In genomic region chr13:63522832-63523231, GRCm38 (mm10) we compare ENCODE assay signal across 17 mouse cellular contexts. TPM values are rescaled to one million over a fixed set of nuclear protein-coding genes. Genes with fewer than 3 reads are reported as not detected.
A peak's percentile ranks its signal among the peaks of the same experiment; 100 is the strongest.
DNase-seq lines count a peak whose midpoint lies in the region; ATAC-seq lines count a peak whose summit lies in the region.
"Had no signal": no experiment of that assay in that cellular context is flagged by ENCODE, and none has a peak within 500 bp of the region (broad histone marks: within the 10 kb centered on the region; RNA-seq: fewer than 3 reads in every experiment).

No protein-coding gene starts in this region.

- no peak overlapping the region for H3K4me3 ChIP-seq in liver, embryonic 12.5 days
- no peak overlapping the region for H3K4me3 ChIP-seq in embryonic facial prominence, embryonic 13.5 days
- no peak overlapping the region for H3K4me3 ChIP-seq in limb, embryonic 12.5 days (replicated peaks)
- H3K4me3 ChIP-seq: heart, embryonic 15.5 days; neural tube, embryonic 12.5 days had no signal

- DNase-seq in liver (peak; percentile 20), R1 (ENCODE audit: low read depth, low spot score) (peak; percentile 29)
- DNase-seq in T-cell, adult 2 months (ENCODE audit: low spot score) = no peak
- no peak for DNase-seq in cerebellum, adult 8-10 months
- no peak for DNase-seq in urinary bladder, postnatal 4 days (ENCODE audit: low spot score in 2 of 2)
- DNase-seq: adrenal gland, adult 2 months; cerebellum, postnatal 10 days; embryo, embryonic 11 days; heart, adult 11 months; layer of hippocampus, postnatal 36 days; thymus, postnatal 25 days had no signal

- peaks cover 5% of the 10 kb centered on the region; the same call in 1 of the 2 replicates for H3K4me1 ChIP-seq in liver, embryonic 12.5 days
- H3K4me1 ChIP-seq in embryonic facial prominence, embryonic 13.5 days = peaks cover 66% of the 10 kb centered on the region
- peaks cover 63% of the 10 kb centered on the region for H3K4me1 ChIP-seq in limb, embryonic 12.5 days (replicated peaks)

- H3K27ac ChIP-seq in liver, embryonic 12.5 days = no peak overlapping the region
- peak overlapping the region; percentile 28; the same call in 1 of the 2 replicates for H3K27ac ChIP-seq in embryonic facial prominence, embryonic 13.5 days
- peak overlapping the region; percentile 50 for H3K27ac ChIP-seq in limb, embryonic 12.5 days
- H3K27ac ChIP-seq: heart, embryonic 15.5 days; neural tube, embryonic 12.5 days had no signal

- no peak for ATAC-seq in liver, embryonic 12.5 days
- ATAC-seq in embryonic facial prominence, embryonic 13.5 days (ENCODE audit: insufficient number of reproducible peaks, insufficient read depth, low FRiP score, low TSS enrichment, low read depth) = no peak
- peak; percentile 53 for ATAC-seq in limb, embryonic 12.5 days (ENCODE audit: insufficient number of reproducible peaks, insufficient read depth, low FRiP score, low TSS enrichment, low read depth)

- 74% methylated on average over 10 of the region's 10 CpGs for WGBS in liver, embryonic 12.5 days (ENCODE audit: insufficient replicate concordance)
- 47% methylated on average over 10 of the region's 10 CpGs for WGBS in embryonic facial prominence, embryonic 13.5 days
- 30% methylated on average over 10 of the region's 10 CpGs for WGBS in limb, embryonic 12.5 days

- no peak overlapping the region for H3K4me2 ChIP-seq in liver, embryonic 12.5 days
- no peak overlapping the region for H3K4me2 ChIP-seq in embryonic facial prominence, embryonic 13.5 days
- H3K4me2 ChIP-seq in limb, embryonic 12.5 days = no peak overlapping the region
- H3K4me2 ChIP-seq: heart, embryonic 15.5 days; neural tube, embryonic 12.5 days had no signal

- H3K9ac ChIP-seq in liver, embryonic 12.5 days = no peak overlapping the region
- no peak overlapping the region for H3K9ac ChIP-seq in embryonic facial prominence, embryonic 13.5 days
- no peak overlapping the region for H3K9ac ChIP-seq in limb, embryonic 12.5 days (replicated peaks)
- H3K9ac ChIP-seq: heart, embryonic 15.5 days; neural tube, embryonic 12.5 days had no signal

- H3K27me3 ChIP-seq in liver, embryonic 12.5 days (replicated peaks) = no peaks in the 10 kb centered on the region
- no peaks in the 10 kb centered on the region for H3K27me3 ChIP-seq in embryonic facial prominence, embryonic 13.5 days
- no peaks in the 10 kb centered on the region for H3K27me3 ChIP-seq in limb, embryonic 12.5 days
- H3K27me3 ChIP-seq: heart, embryonic 15.5 days; neural tube, embryonic 12.5 days had no signal

- no peaks in the 10 kb centered on the region for H3K9me3 ChIP-seq in liver, embryonic 12.5 days (replicated peaks)
- H3K9me3 ChIP-seq in embryonic facial prominence, embryonic 13.5 days = no peaks in the 10 kb centered on the region
- no peaks in the 10 kb centered on the region for H3K9me3 ChIP-seq in limb, embryonic 12.5 days
- H3K9me3 ChIP-seq: G1E; heart, embryonic 15.5 days; neural tube, embryonic 12.5 days had no signal

- H3K36me3 ChIP-seq in liver, embryonic 12.5 days = peaks cover 97% of the 10 kb centered on the region
- peaks cover 75% of the 10 kb centered on the region for H3K36me3 ChIP-seq in embryonic facial prominence, embryonic 13.5 days
- H3K36me3 ChIP-seq in limb, embryonic 12.5 days = peaks cover 92% of the 10 kb centered on the region

RNA-seq across cellular contexts. Expression of gene Fancc, which starts 25.8 kb away (rescaled TPM):
- polyA plus RNA-seq in liver, embryonic 12.5 days (2016; fragmentation: Nextera tagmentation; extraction: Ambion mirVana) = 13.5 TPM in 2 replicates
- 21.0 and 21.2 TPM in 2 replicates for polyA plus RNA-seq in embryonic facial prominence, embryonic 13.5 days (2015; fragmentation: Nextera tagmentation; extraction: Ambion mirVana)
- polyA plus RNA-seq in limb, embryonic 12.5 days (2016; fragmentation: Nextera tagmentation; extraction: Ambion mirVana) = 24.3 and 28.5 TPM in 2 replicates

RNA-seq across cellular contexts. Expression of gene Ptch1, which starts 50.6 kb away (rescaled TPM):
- polyA plus RNA-seq in liver, embryonic 12.5 days (2016; fragmentation: Nextera tagmentation; extraction: Ambion mirVana) = 7.0 TPM in 2 replicates
- polyA plus RNA-seq in embryonic facial prominence, embryonic 13.5 days (2015; fragmentation: Nextera tagmentation; extraction: Ambion mirVana) = 30.6 and 30.8 TPM in 2 replicates
- polyA plus RNA-seq in limb, embryonic 12.5 days (2016; fragmentation: Nextera tagmentation; extraction: Ambion mirVana) = 21.6 and 23.0 TPM in 2 replicates

Comparison
In these comparisons a context has a peak if more than half of its experiments do, and no peak if none do; other contexts are left out.
1. DNase-seq: peak in liver (single experiment) and R1 (single experiment); none in T-cell, adult 2 months (single experiment), cerebellum, adult 8-10 months (single experiment) and urinary bladder, postnatal 4 days (0 of 2).